Mouse (Mus musculus) stomach, postnatal 0 days (tissue): Measurements from ENCODE around the gene Cyfip2. TPM values are rescaled to one million over a fixed set of nuclear protein-coding genes. Genes with fewer than 3 reads are reported as not detected.

ENCODE experiments used
- ATAC-seq: fragments of 200-750 bp; cut with Nextera tagmentation; 2 replicates; pipeline ENCODE4 v1.8.0; 2017; ENCODE audit not compliant: low FRiP score, low TSS enrichment
- DNase-seq: peaks from one replicate; pipeline ENCODE4 v3.0.0-alpha.2; 2016; ENCODE audit warnings: low spot score
- H3K27ac ChIP-seq: fragments of 300-500 bp; sonication (generic); replicated peaks from 2 replicates; pipeline ENCODE4 v1.5.1; 2014; ENCODE audit warnings: mild to moderate bottlenecking, control low read depth
- H3K27me3 ChIP-seq: fragments of 300-500 bp; sonication (generic); 2 replicates; pipeline ENCODE4 v1.6.1; 2014; ENCODE audit warnings: low read length; ENCODE audit not compliant: control insufficient read depth, insufficient read depth
- H3K36me3 ChIP-seq: fragments of 300-500 bp; sonication (generic); 2 replicates; pipeline ENCODE4 v1.6.1; 2014; ENCODE audit warnings: low read length, mixed read lengths; ENCODE audit not compliant: control insufficient read depth, insufficient read depth
- H3K4me1 ChIP-seq: fragments of 300-500 bp; sonication (generic); replicated peaks from 2 replicates; pipeline ENCODE4 v1.6.1; 2014; ENCODE audit warnings: antibody characterized with exemption; ENCODE audit not compliant: control insufficient read depth, insufficient read depth
- H3K4me2 ChIP-seq: fragments of 300-500 bp; sonication (generic); replicated peaks from 2 replicates; pipeline ENCODE4 v1.6.1; 2014; ENCODE audit warnings: low read depth, mild to moderate bottlenecking, control low read depth, moderate library complexity
- H3K4me3 ChIP-seq: fragments of 300-500 bp; sonication (generic); 2 replicates; pipeline ENCODE4 v1.5.1; 2014; ENCODE audit warnings: low read depth, low read length, control low read depth
- H3K9ac ChIP-seq: fragments of 300-500 bp; sonication (generic); 2 replicates; pipeline ENCODE4 v1.6.1; 2014; ENCODE audit warnings: mild to moderate bottlenecking, low read length, control low read depth, mixed read lengths
- H3K9me3 ChIP-seq: fragments of 300-500 bp; sonication (generic); 2 replicates; pipeline ENCODE4 v1.6.1; 2016; ENCODE audit warnings: low read length; ENCODE audit not compliant: control insufficient read depth
- CTCF ChIP-seq: IDR thresholded peaks from 2 replicates; pipeline ENCODE4 v1.5.1; 2016; ENCODE audit warnings: antibody characterized with exemption, low read depth, mild to moderate bottlenecking, moderate library complexity
- EP300 ChIP-seq: optimal IDR thresholded peaks from 2 replicates; pipeline ENCODE3; 2016; ENCODE audit warnings: antibody characterized with exemption
- WGBS: fragments of 180-500 bp; shearing (Covaris S2); extraction: QIAGEN DNeasy Blood & Tissue Kit; methylation state at CpG from one replicate; pipeline ENCODE4 v1.1.7; 2014; 5-methylcytosine and 5-hydroxymethylcytosine counted together
- polyA plus RNA-seq: library from polyadenylated mRNA; unstranded; fragments of >200 nt; fragmentation: Nextera tagmentation; extraction: Ambion mirVana; gene quantifications from 2 replicates; pipeline ENCODE4 v1.2.1, GENCODE M21; 2015

Gene Cyfip2
- polyA plus RNA-seq, 1 experiment from 2014 or later = 2.8 TPM

DNA sequence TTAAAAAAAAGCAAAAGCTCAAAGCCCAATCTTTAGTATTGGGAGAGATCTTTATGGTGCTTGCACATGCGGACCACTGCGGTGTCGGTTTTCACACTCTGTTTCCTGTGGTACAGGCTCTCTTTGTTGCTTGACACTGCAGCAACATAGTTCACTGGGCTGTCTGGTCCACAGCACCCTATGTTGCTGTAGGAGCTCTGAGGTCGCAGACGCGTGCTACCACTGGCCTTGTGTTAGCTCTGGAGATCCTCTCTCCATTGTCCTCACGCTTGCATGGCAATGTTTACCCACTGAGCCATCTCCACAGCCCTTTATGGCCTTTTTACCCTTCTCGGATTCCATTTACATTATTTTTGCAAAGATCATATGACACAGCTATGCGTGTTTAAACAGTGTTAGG is 43.3 kb downstream of the Cyfip2 start:
- no peaks in the 10 kb centered on the region for H3K4me1 ChIP-seq
- H3K27ac ChIP-seq = no peak overlapping the region
- 70% methylated on average over 9 of the region's 9 CpGs for whole genome bisulfite sequencing
- DNase-seq = no peak
- no peak for ATAC-seq
- H3K27me3 ChIP-seq = no peaks in the 10 kb centered on the region
- H3K9ac ChIP-seq = no peak overlapping the region
- TF ChIP-seq EP300 (no peak), CTCF (no peak)
- H3K9me3 ChIP-seq = no peaks in the 10 kb centered on the region
- H3K36me3 ChIP-seq = no peaks in the 10 kb centered on the region
- no peak overlapping the region for H3K4me3 ChIP-seq
- no peak overlapping the region for H3K4me2 ChIP-seq

DNA sequence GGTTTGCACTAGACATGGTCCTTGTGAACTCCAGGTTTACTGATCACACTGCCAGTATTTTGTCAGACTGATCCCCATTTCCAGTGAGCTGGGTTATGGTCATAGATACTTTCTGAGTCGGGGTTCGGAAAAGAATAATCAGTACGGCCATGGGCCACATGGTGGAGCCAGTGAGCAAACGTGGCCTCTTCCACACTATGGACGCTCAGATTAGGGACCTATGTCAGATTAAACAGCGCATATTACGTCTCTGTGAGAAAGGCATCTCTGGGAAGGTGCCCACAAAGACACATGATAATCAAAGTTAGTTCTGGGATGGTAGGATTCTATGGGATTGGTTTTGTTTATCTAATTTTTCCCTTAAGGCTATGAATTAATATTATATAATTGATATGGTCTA is 43.7 kb downstream of the Cyfip2 start:
- Histone ChIP-seq H3K4me2 (no peak overlapping the region), H3K9me3 (no peaks in the 10 kb centered on the region), H3K9ac (no peak overlapping the region), H3K4me1 (no peaks in the 10 kb centered on the region), H3K27me3 (no peaks in the 10 kb centered on the region), H3K36me3 (no peaks in the 10 kb centered on the region), H3K27ac (no peak overlapping the region), H3K4me3 (no peak overlapping the region)
- peak; percentile 55; the same call in 1 of the 2 replicates for ATAC-seq
- DNase-seq = peak; percentile 43
- no peak for TF ChIP-seq EP300
- peak; percentile 87 for TF ChIP-seq CTCF
- WGBS = 23% methylated on average over 7 of the region's 7 CpGs

DNA sequence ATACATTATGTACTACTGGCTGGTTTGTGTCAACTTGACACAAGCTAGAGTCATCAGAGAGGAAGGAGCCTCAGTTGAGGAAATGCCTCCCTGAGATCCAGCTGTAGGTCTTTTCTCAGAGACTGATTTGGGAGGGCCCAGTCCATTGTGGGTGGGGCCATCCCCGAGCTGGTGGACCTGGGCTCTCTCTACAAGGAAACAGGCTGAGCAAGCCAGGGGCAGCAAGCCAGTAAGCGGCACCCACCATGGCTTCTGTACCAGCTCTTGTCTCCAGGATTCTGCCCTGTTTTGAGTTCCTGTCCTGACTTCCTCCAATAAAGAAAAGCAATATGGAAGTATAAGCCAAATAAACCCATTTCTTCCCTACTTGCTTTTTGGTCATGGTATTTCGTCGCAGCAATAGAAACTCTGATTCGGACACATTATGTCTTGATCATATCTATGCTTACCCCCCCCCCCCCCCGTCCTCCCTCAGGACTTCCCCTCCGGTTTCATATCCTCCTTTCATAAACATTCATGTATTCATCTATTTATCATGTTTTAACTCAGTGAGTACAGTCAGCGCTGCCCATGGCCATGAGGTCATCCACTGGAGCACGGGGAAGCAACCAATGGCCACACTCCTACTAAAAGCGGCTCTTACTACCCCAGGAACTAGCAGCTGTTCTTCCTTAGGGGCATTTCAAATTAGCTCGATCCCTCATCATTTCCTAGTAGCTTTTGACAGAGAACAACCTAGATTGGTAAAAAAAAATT is 47.5 kb downstream of the Cyfip2 start:
- H3K4me3 ChIP-seq = no peak overlapping the region
- H3K27me3 ChIP-seq = no peaks in the 10 kb centered on the region
- no peak overlapping the region for H3K9ac ChIP-seq
- TF ChIP-seq CTCF (no peak), EP300 (no peak)
- no peaks in the 10 kb centered on the region for H3K36me3 ChIP-seq
- no peak overlapping the region for H3K4me2 ChIP-seq
- H3K27ac ChIP-seq = 0 out of 2 replicates have a peak overlapping the region, but pooled peaks have one; percentile 18
- ATAC-seq (no peak), DNase-seq (no peak)
- no peaks in the 10 kb centered on the region for H3K4me1 ChIP-seq
- WGBS = 66% methylated on average over 11 of the region's 11 CpGs
- H3K9me3 ChIP-seq = no peaks in the 10 kb centered on the region

DNA sequence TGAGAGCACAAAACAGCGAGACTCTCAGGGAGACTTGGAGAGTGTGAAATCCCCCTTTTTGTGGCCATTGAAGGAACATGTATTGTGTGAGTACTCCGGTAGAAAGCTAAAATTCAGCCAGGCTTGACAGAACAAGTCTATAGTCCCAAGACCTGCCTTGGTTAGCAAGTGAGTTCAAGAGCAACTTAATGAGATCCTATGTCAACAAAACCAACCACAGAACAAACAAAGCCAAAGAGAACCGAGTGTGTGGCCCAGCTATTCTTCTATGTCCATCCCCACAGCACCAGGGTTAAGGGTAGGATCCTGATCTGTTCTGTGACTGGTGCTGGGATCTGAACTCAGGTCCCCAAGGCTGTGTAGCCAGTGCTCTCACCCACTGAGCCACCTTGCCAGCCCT is 48.1 kb downstream of the Cyfip2 start:
- WGBS = 54% methylated on average over 3 of the region's 3 CpGs
- no peak for TF ChIP-seq EP300
- no peak for TF ChIP-seq CTCF
- Histone ChIP-seq H3K9ac (no peak overlapping the region), H3K27ac (no peak overlapping the region), H3K9me3 (no peaks in the 10 kb centered on the region), H3K27me3 (no peaks in the 10 kb centered on the region), H3K4me1 (no peaks in the 10 kb centered on the region), H3K4me3 (no peak overlapping the region), H3K4me2 (no peak overlapping the region), H3K36me3 (no peaks in the 10 kb centered on the region)
- no peak for DNase-seq
- ATAC-seq = no peak

DNA sequence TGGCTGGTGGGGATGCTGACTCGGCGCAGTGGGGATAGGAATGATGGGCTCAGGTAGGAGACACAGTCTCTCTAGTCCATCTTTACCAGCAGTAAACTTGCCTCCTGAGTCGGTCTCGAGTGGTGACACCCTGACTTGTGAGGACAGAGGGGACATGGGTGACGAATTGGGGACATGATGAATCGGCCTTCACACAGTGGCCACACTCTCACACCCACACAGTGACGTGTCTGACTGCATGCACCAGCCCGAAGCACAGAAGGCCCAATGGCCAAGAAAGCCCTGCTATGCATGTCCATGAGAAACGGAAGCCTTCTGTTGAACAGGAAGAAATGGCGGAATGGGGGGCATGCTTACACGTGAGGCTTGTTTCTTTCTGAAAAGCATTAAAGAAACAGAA is 49.4 kb downstream of the Cyfip2 start:
- no peak overlapping the region for H3K27ac ChIP-seq
- TF ChIP-seq CTCF (no peak), EP300 (no peak)
- no peak overlapping the region for H3K9ac ChIP-seq
- H3K9me3 ChIP-seq = no peaks in the 10 kb centered on the region
- DNase-seq (no peak), ATAC-seq (no peak)
- H3K27me3 ChIP-seq = no peaks in the 10 kb centered on the region
- H3K4me1 ChIP-seq = no peaks in the 10 kb centered on the region
- H3K4me2 ChIP-seq = no peak overlapping the region
- WGBS = 89% methylated on average over 11 of the region's 11 CpGs
- H3K4me3 ChIP-seq = no peak overlapping the region
- no peaks in the 10 kb centered on the region for H3K36me3 ChIP-seq

DNA sequence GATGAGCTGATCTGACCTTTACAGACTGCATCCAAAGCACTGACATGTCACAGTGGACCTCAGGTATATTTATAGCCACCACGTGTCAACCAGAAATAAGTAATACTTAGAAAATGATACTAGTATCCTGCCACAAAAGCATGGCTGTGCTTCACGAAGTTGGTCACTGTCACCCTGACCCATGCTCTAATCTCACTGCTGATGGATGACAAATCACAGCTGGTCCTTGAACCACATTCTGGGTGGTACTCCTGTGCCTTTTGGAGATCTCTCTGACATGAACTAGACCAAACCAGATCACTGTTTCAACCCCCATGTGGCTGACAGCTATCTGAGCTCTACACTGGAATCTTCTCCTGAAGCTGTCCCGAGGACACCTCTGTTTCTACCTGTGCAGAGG is 49.8 kb downstream of the Cyfip2 start:
- DNase-seq (no peak), ATAC-seq (no peak)
- no peaks in the 10 kb centered on the region for H3K4me1 ChIP-seq
- no peaks in the 10 kb centered on the region for H3K36me3 ChIP-seq
- TF ChIP-seq EP300 (no peak), CTCF (no peak)
- WGBS = 77% methylated on average over 3 of the region's 3 CpGs
- H3K27me3 ChIP-seq = no peaks in the 10 kb centered on the region
- no peak overlapping the region for H3K4me3 ChIP-seq
- H3K9ac ChIP-seq = no peak overlapping the region
- H3K27ac ChIP-seq = no peak overlapping the region
- no peaks in the 10 kb centered on the region for H3K9me3 ChIP-seq
- no peak overlapping the region for H3K4me2 ChIP-seq
